Mouse (Mus musculus) intestine, embryonic 14.5 days (tissue): Measurements from ENCODE around the gene Mrps18a. TPM values are rescaled to one million over a fixed set of nuclear protein-coding genes. Genes with fewer than 3 reads are reported as not detected.

Experiments used
- ATAC-seq: fragments of 200-750 bp; cut with Nextera tagmentation; replicated peaks from 2 replicates; pipeline ENCODE4 v1.8.0; 2017; ENCODE audit warnings: low read depth, moderate number of reproducible peaks, moderate TSS enrichment, moderate library complexity; ENCODE audit not compliant: low FRiP score, low TSS enrichment
- DNase-seq: peaks from one replicate; pipeline ENCODE4 v3.0.0-alpha.2; 2018; ENCODE audit warnings: low spot score
- H3K27ac ChIP-seq: fragments of 300-500 bp; sonication (generic); 2 replicates; pipeline ENCODE4 v1.5.1; 2014; ENCODE audit warnings: low read depth, mild to moderate bottlenecking, control low read depth
- H3K27me3 ChIP-seq: fragments of 300-500 bp; sonication (generic); replicated peaks from 2 replicates; pipeline ENCODE4 v1.6.1; 2014; ENCODE audit warnings: low read length, control low read depth; ENCODE audit not compliant: control insufficient read depth, insufficient read depth
- H3K36me3 ChIP-seq: fragments of 300-500 bp; sonication (generic); 2 replicates; pipeline ENCODE4 v1.6.1; 2014; ENCODE audit warnings: low read length, control low read depth; ENCODE audit not compliant: control insufficient read depth, insufficient read depth
- H3K4me1 ChIP-seq: fragments of 300-500 bp; sonication (generic); replicated peaks from 2 replicates; pipeline ENCODE4 v1.6.1; 2014; ENCODE audit warnings: low read length, control low read depth, mixed read lengths; ENCODE audit not compliant: control insufficient read depth, insufficient read depth
- H3K4me2 ChIP-seq: fragments of 300-500 bp; sonication (generic); 2 replicates; pipeline ENCODE4 v1.6.1; 2014; ENCODE audit warnings: low read length
- H3K4me3 ChIP-seq: fragments of 300-500 bp; sonication (generic); 2 replicates; pipeline ENCODE4 v1.5.1; 2014; ENCODE audit warnings: low read depth, low read length, control low read depth, mixed read lengths
- H3K9ac ChIP-seq: fragments of 300-500 bp; sonication (generic); 2 replicates; pipeline ENCODE4 v1.6.1; 2014; ENCODE audit warnings: mild to moderate bottlenecking, low read length
- H3K9me3 ChIP-seq: fragments of 300-500 bp; sonication (generic); 2 replicates; pipeline ENCODE4 v1.6.1; 2016; ENCODE audit warnings: low read length, control low read depth; ENCODE audit not compliant: control insufficient read depth
- WGBS: fragments of 180-500 bp; shearing (Covaris S2); extraction: QIAGEN DNeasy Blood & Tissue Kit; methylation state at CpG from one replicate; pipeline ENCODE4 v1.1.7; 2014; 5-methylcytosine and 5-hydroxymethylcytosine counted together
- polyA plus RNA-seq: library from polyadenylated mRNA; unstranded; fragments of >200 nt; fragmentation: Nextera tagmentation; extraction: Ambion mirVana; gene quantifications from 2 replicates; pipeline ENCODE4 v1.2.1, GENCODE M21; 2014

The Mrps18a gene
- polyA plus RNA-seq, 1 experiment from 2014 or later = 144 TPM

DNA sequence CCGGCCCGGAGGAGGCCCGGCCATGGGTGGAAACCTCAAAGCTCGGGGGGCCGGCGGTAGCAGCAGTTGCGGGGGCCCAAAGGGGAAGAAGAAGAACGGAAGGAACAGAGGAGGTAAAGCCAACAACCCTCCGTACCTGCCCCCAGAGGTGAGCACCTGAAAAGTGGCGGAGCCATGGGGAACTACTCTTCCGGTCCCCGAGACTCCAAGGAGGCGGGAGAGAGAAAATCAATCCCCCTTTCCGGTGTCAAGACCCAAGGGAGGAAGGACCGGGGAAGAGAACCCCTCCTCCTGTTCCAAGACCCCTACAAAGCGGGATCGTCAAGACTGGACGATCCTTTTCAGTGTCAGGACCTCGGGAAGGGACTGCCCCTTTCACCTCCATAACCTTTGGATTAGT is 50.4 kb downstream of the Mrps18a start:
- Histone ChIP-seq H3K27ac (peak overlapping the region; percentile 83), H3K27me3 (no peaks in the 10 kb centered on the region), H3K9me3 (no peaks in the 10 kb centered on the region), H3K4me2 (peak overlapping the region; percentile 55), H3K4me3 (peak overlapping the region; percentile 80), H3K9ac (peak overlapping the region; percentile 84), H3K4me1 (peaks cover 21% of the 10 kb centered on the region), H3K36me3 (peaks cover 21% of the 10 kb centered on the region)
- 0% methylated on average over 19 of the region's 19 CpGs for WGBS
- no peak for DNase-seq
- peak; percentile 34 for ATAC-seq

DNA sequence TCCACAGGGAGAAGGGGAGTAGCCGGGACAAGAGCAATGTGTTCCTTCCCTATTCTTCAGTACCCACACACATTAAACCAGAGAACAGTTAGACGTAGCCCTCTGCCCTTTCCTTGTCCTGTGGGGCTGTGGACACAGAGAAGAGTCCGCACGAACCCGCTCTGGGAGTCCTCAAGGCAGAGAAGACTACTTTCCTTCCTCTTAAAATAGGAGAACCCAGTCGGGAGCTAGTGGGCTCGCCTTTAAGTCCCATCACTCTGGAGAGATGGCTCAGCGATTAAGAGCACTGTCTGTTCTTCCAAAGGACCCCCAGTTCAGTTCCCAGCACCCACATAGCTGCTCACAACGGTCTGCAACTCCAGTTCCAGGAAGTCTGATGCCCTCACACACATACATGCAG is 50.9 kb downstream of the Mrps18a start:
- peaks cover 27% of the 10 kb centered on the region for H3K36me3 ChIP-seq
- H3K9ac ChIP-seq = peak overlapping the region; percentile 84
- H3K9me3 ChIP-seq = no peaks in the 10 kb centered on the region
- ATAC-seq (no peak), DNase-seq (no peak)
- H3K4me1 ChIP-seq = peaks cover 21% of the 10 kb centered on the region
- no peaks in the 10 kb centered on the region for H3K27me3 ChIP-seq
- WGBS = 42% methylated on average over 9 of the region's 9 CpGs
- H3K27ac ChIP-seq = peak overlapping the region; percentile 18; the same call in 1 of the 2 replicates
- peak overlapping the region; percentile 55 for H3K4me2 ChIP-seq
- H3K4me3 ChIP-seq = peak overlapping the region; percentile 80

DNA sequence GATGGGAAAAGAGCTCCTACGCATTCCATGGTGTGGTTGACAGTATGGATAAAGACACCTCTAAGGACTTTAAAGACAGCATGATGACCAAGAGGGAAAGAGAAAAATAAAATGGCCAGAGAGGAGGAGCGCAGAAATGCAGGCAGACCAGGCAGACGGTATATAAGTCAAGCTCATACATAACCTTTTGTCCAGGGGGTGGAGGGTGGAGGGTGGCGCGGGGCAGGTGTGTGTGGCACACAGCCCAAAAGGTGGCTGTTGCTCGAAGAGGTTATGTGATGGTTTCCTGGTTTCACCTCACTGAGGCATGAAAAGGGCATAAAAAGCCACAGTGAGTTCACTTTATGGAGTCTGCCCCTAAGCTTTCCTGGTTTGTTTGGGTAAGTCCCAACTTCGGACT is 51.8 kb downstream of the Mrps18a start:
- H3K36me3 ChIP-seq = peaks cover 35% of the 10 kb centered on the region
- DNase-seq (no peak), ATAC-seq (no peak)
- 89% methylated on average over 7 of the region's 7 CpGs for WGBS
- no peak overlapping the region for H3K27ac ChIP-seq
- peak overlapping the region; percentile 55 for H3K4me2 ChIP-seq
- H3K9me3 ChIP-seq = no peaks in the 10 kb centered on the region
- H3K4me3 ChIP-seq = no peak overlapping the region
- peaks cover 21% of the 10 kb centered on the region for H3K4me1 ChIP-seq
- H3K9ac ChIP-seq = no peak overlapping the region
- no peaks in the 10 kb centered on the region for H3K27me3 ChIP-seq

DNA sequence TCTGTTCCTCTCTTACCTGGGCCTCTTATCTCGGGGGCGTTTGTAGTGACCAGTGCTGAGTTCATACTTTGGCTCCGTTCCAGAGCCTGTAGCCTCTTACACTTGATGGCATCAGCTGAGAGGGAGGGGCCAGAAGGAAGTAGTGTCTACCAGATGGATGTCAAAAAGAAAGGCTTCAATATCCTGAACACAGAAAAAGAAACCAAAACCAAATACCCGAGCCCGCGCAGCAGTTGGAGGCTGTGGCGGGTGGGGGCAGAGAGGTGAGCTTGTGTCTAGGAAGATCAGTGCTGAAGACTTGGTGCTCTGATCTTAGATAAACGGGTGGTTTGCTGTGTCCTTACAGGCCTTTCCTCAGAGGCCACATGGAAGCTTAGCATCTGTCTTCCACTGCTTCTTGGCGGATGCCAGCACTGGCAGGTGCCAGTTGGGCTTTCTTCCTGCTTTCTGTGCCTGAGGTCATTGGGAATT is 52.2 kb downstream of the Mrps18a start:
- no peak for ATAC-seq
- Histone ChIP-seq H3K4me2 (peak overlapping the region; percentile 55), H3K36me3 (peaks cover 39% of the 10 kb centered on the region), H3K9me3 (no peaks in the 10 kb centered on the region), H3K27ac (no peak overlapping the region), H3K9ac (no peak overlapping the region), H3K4me1 (peaks cover 21% of the 10 kb centered on the region), H3K27me3 (no peaks in the 10 kb centered on the region), H3K4me3 (no peak overlapping the region)
- WGBS = 76% methylated on average over 9 of the region's 9 CpGs
- peak; percentile 61 for DNase-seq

DNA sequence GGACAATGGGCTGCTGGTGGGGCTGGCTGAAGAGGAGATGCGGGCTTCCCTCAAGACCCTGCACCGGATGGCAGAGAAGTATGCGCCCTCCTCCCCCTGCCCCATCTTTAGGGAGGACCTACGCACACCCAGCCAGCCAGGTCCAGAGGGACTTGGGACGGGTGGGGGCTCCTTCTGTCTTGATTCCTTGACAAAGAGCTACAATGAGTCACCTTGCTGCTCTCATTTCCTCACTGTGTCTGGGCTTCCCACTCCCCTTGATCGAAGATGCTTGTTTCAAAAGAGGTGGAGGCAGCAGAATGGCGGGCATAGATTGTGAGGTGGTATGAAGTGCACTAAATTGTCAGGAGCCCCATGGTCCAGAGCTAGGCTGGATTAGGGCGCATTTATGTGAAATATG is 53.5 kb downstream of the Mrps18a start:
- no peak for ATAC-seq
- Histone ChIP-seq H3K27ac (no peak overlapping the region), H3K9me3 (no peaks in the 10 kb centered on the region), H3K36me3 (peaks cover 53% of the 10 kb centered on the region), H3K4me3 (no peak overlapping the region), H3K9ac (no peak overlapping the region), H3K4me1 (peaks cover 21% of the 10 kb centered on the region), H3K27me3 (no peaks in the 10 kb centered on the region), H3K4me2 (no peak overlapping the region)
- DNase-seq = no peak
- WGBS = 96% methylated on average over 8 of the region's 8 CpGs

DNA sequence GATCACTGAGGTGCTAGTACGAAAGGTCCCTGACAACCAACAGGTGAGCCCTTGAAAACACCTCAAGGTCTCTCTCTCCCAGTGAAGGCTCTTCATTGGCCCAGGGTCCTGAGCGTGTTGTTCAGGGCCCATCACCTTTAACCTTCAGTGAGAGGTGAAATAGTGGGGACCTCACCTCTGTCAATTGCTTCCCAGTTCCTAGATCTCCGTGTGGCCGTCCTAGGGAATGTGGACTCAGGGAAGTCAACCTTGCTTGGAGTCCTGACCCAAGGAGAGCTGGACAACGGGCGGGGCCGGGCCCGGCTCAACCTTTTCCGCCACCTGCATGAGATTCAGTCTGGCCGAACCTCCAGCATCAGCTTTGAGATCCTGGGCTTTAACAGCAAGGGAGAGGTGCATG is 54.0 kb downstream of the Mrps18a start:
- no peak for ATAC-seq
- 95% methylated on average over 10 of the region's 10 CpGs for WGBS
- no peak overlapping the region for H3K9ac ChIP-seq
- H3K27ac ChIP-seq = no peak overlapping the region
- peaks cover 57% of the 10 kb centered on the region for H3K36me3 ChIP-seq
- no peak for DNase-seq
- no peaks in the 10 kb centered on the region for H3K9me3 ChIP-seq
- peaks cover 18% of the 10 kb centered on the region for H3K4me1 ChIP-seq
- H3K4me2 ChIP-seq = no peak overlapping the region
- no peaks in the 10 kb centered on the region for H3K27me3 ChIP-seq
- no peak overlapping the region for H3K4me3 ChIP-seq

DNA sequence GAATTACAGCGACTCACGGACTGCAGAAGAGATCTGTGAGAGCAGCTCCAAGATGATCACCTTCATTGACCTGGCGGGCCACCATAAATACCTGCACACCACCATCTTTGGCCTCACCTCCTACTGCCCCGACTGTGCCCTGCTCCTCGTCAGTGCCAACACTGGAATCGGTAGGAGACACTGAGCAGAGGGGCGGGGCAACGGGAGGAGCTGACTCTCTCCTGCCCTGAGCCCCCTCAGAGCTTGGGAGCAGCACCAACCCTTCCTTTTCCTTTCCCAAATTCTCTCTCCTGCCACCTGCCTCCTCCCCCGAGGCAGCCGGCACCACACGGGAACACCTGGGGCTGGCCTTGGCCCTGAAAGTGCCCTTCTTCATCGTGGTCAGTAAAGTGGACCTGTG is 54.7 kb downstream of the Mrps18a start:
- Histone ChIP-seq H3K4me1 (peaks cover 17% of the 10 kb centered on the region), H3K4me2 (no peak overlapping the region), H3K27ac (no peak overlapping the region), H3K9ac (no peak overlapping the region), H3K4me3 (no peak overlapping the region), H3K27me3 (no peaks in the 10 kb centered on the region), H3K9me3 (no peaks in the 10 kb centered on the region), H3K36me3 (peaks cover 64% of the 10 kb centered on the region)
- ATAC-seq (no peak), DNase-seq (no peak)
- WGBS = 83% methylated on average over 12 of the region's 12 CpGs

DNA sequence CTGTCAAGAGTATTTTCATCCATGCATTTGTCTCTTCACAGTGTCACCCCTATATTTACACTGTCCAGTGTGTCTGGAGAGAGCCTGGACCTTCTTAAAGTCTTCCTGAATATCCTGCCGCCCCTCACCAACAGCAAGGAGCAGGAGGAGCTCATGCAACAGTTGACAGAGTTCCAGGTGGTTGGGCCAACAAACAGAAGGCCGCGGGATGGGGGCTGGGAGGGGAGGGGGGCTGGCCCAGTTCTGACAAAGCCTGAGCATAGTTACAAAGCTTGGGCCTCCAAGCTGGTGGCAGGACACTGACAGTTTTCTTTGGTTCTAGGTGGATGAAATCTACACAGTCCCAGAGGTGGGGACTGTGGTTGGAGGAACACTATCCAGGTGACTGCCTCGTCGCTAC is 55.5 kb downstream of the Mrps18a start:
- Histone ChIP-seq H3K27me3 (no peaks in the 10 kb centered on the region), H3K27ac (no peak overlapping the region), H3K4me2 (no peak overlapping the region), H3K9me3 (no peaks in the 10 kb centered on the region), H3K4me3 (no peak overlapping the region), H3K4me1 (peaks cover 17% of the 10 kb centered on the region), H3K9ac (no peak overlapping the region), H3K36me3 (peaks cover 72% of the 10 kb centered on the region)
- ATAC-seq = no peak
- WGBS = 58% methylated on average over 5 of the region's 5 CpGs
- DNase-seq = no peak

DNA sequence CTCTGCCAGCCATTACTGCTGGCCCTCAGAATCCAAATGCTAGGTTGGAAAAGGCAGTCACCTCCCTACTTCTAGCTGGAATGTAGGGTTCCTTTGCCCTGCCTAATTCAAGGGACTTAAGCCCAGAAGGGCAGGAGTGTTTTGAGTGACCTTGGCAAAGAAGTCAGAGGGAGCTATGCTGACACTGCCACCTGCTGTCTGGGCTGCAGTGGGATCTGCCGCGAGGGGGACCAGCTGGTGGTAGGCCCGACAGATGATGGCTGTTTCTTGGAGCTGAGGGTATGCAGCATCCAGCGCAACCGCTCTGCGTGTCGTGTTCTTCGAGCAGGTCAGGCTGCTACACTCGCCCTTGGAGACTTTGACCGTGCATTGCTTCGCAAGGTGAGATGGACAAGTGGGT is 56.2 kb downstream of the Mrps18a start:
- no peak for ATAC-seq
- no peak overlapping the region for H3K27ac ChIP-seq
- peaks cover 12% of the 10 kb centered on the region for H3K4me1 ChIP-seq
- no peaks in the 10 kb centered on the region for H3K27me3 ChIP-seq
- H3K9ac ChIP-seq = no peak overlapping the region
- H3K9me3 ChIP-seq = no peaks in the 10 kb centered on the region
- no peak overlapping the region for H3K4me2 ChIP-seq
- WGBS = 81% methylated on average over 11 of the region's 11 CpGs
- H3K36me3 ChIP-seq = peaks cover 79% of the 10 kb centered on the region
- H3K4me3 ChIP-seq = no peak overlapping the region
- DNase-seq = no peak
